Mouse (Mus musculus) liver, embryonic 14.5 days (tissue): ENCODE results near the gene Sgip1. TPM values are rescaled to one million over a fixed set of nuclear protein-coding genes. Genes with fewer than 3 reads are reported as not detected.

Source experiments
- ATAC-seq: fragments of 200-750 bp; cut with Nextera tagmentation; 2 replicates; pipeline ENCODE4 v1.8.0; 2017; ENCODE audit warnings: moderate number of reproducible peaks, mild to moderate bottlenecking, moderate library complexity; ENCODE audit not compliant: insufficient read depth
- DNase-seq, 3 experiments: peaks; one replicate each; pipeline ENCODE4 v3.0.0-alpha.2; 2012 to 2013; ENCODE audit warnings: low read depth in 3 of 3, low spot score in 3 of 3
- H3K27ac ChIP-seq: fragments of 300-500 bp; sonication (generic); 2 replicates; pipeline ENCODE4 v1.5.1; 2014; ENCODE audit warnings: moderate library complexity, mild to moderate bottlenecking, control low read depth, inconsistent platforms
- H3K27me3 ChIP-seq: fragments of 300-500 bp; sonication (generic); 2 replicates; pipeline ENCODE4 v1.6.1; 2014; ENCODE audit warnings: mild to moderate bottlenecking, low read length, moderate library complexity; ENCODE audit not compliant: control insufficient read depth, insufficient read depth
- H3K36me3 ChIP-seq: fragments of 300-500 bp; sonication (generic); replicated peaks from 2 replicates; pipeline ENCODE4 v1.6.1; 2014; ENCODE audit warnings: low read depth; ENCODE audit not compliant: control insufficient read depth, insufficient read depth
- H3K4me1 ChIP-seq, 2 experiments: fragments of 200-500 bp in 1 of 2; fragments of 300-500 bp in 1 of 2; sonication (generic) in 1 of 2; replicated peaks; 2 replicates each; pipeline ENCODE4 v1.6.1; 2012 to 2014; ENCODE audit warnings: antibody characterized with exemption in 1 of 2, inconsistent platforms in 1 of 2, low read length in 1 of 2; ENCODE audit not compliant: control insufficient read depth in 2 of 2, insufficient read depth in 2 of 2
- H3K4me2 ChIP-seq: fragments of 300-500 bp; sonication (generic); 2 replicates; pipeline ENCODE4 v1.6.1; 2014; ENCODE audit warnings: low read depth, mild to moderate bottlenecking, control low read depth, moderate library complexity
- H3K4me3 ChIP-seq, 2 experiments: fragments of 200-500 bp in 1 of 2; fragments of 300-500 bp in 1 of 2; sonication (generic) in 1 of 2; 2 replicates each; pipeline ENCODE4 v1.5.1; 2012 to 2014; ENCODE audit warnings: low read depth in 2 of 2, low read length in 2 of 2, mild to moderate bottlenecking in 2 of 2, control low read depth in 1 of 2, inconsistent platforms in 1 of 2, moderate library complexity in 1 of 2; ENCODE audit not compliant: insufficient read depth in 1 of 2
- H3K9ac ChIP-seq: fragments of 300-500 bp; sonication (generic); replicated peaks from 2 replicates; pipeline ENCODE4 v1.6.1; 2014; ENCODE audit warnings: mild to moderate bottlenecking, control low read depth, moderate library complexity
- H3K9me3 ChIP-seq: fragments of 300-500 bp; sonication (generic); 2 replicates; pipeline ENCODE4 v1.6.1; 2016; ENCODE audit warnings: low read length, mixed read lengths; ENCODE audit not compliant: control insufficient read depth
- CTCF ChIP-seq: IDR thresholded peaks from 2 replicates; pipeline ENCODE4 v1.5.1; 2016; ENCODE audit warnings: antibody characterized with exemption, low read depth, control low read depth
- EP300 ChIP-seq: IDR thresholded peaks from 2 replicates; pipeline ENCODE4 v1.6.1; 2016; ENCODE audit warnings: antibody characterized with exemption, low read depth
- WGBS: fragments of 180-500 bp; shearing (Covaris S2); extraction: QIAGEN DNeasy Blood & Tissue Kit; methylation state at CpG from one replicate; pipeline ENCODE4 v1.1.7; 2014; ENCODE audit not compliant: insufficient replicate concordance; 5-methylcytosine and 5-hydroxymethylcytosine counted together
- polyA plus RNA-seq, 2 experiments: library from polyadenylated mRNA; depleted of rRNA in 1 of 2; stranded (reverse) in 1 of 2; unstranded in 1 of 2; fragments of >200 nt; fragmentation: Nextera tagmentation in 1 of 2; extraction: Ambion mirVana in 1 of 2; gene quantifications; 2 replicates each; pipeline versions ENCODE4 v1.2.1 to v1.2.3; 2012 to 2014

The Sgip1 gene
- polyA plus RNA-seq, 2 experiments = 0.10 to 0.32 TPM

- Histone ChIP-seq H3K9ac (no peak overlapping the region), H3K4me2 (no peak overlapping the region), H3K4me1 (no peaks in the 10 kb centered on the region), H3K4me3 (no peak overlapping the region), H3K36me3 (no peaks in the 10 kb centered on the region), H3K27ac (no peak overlapping the region), H3K27me3 (no peaks in the 10 kb centered on the region; the same call in 1 of the 2 replicates), H3K9me3 (no peaks in the 10 kb centered on the region)
- DNase-seq = no peak
- TF ChIP-seq EP300 (no peak), CTCF (no peak)
- WGBS = 82% methylated on average over 5 of the region's 5 CpGs
- ATAC-seq = no peak
Observed at GRCm38 (mm10) chr4:102969599-102969998, 228.5 kb downstream of the Sgip1 start.

DNA sequence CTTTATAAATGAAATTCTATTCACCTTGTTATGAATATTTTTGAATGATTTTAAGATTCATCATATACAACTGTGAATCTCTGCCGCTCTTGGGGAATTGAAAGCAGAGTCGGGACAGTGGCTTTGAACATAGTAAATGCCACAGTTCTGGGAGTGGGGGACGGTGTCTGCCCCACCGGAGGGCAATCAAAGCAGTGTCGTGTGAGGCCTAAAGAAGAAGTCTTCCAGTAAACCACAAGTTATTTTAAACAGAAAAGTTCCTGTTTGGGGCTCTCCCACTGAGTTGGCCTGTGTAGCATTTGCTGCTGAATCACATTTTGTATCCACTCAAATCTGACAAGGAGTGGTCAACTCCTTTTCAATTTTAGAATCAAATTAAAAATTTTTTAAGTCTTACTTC, 230.1 kb downstream of the Sgip1 start:
- WGBS = 23% methylated on average over 5 of the region's 5 CpGs
- Histone ChIP-seq H3K36me3 (no peaks in the 10 kb centered on the region), H3K4me2 (no peak overlapping the region), H3K4me3 (no peak overlapping the region), H3K27ac (no peak overlapping the region), H3K27me3 (no peaks in the 10 kb centered on the region; the same call in 1 of the 2 replicates), H3K4me1 (no peaks in the 10 kb centered on the region), H3K9ac (no peak overlapping the region), H3K9me3 (no peaks in the 10 kb centered on the region)
- DNase-seq (no peak), ATAC-seq (no peak)
- TF ChIP-seq EP300 = no peak
- no peak for TF ChIP-seq CTCF

GRCm38 (mm10) chr4:102972071-102972470, 231.0 kb downstream of the Sgip1 start:
- no peaks in the 10 kb centered on the region for H3K9me3 ChIP-seq
- no peaks in the 10 kb centered on the region; the same call in 1 of the 2 replicates for H3K27me3 ChIP-seq
- H3K4me1 ChIP-seq = no peaks in the 10 kb centered on the region
- DNase-seq (no peak), ATAC-seq (no peak)
- H3K4me2 ChIP-seq = no peak overlapping the region
- no peaks in the 10 kb centered on the region for H3K36me3 ChIP-seq
- H3K4me3 ChIP-seq = no peak overlapping the region
- H3K9ac ChIP-seq = no peak overlapping the region
- TF ChIP-seq EP300 (no peak), CTCF (no peak)
- no peak overlapping the region for H3K27ac ChIP-seq
- WGBS = 44% methylated on average over 3 of the region's 3 CpGs

GRCm38 (mm10) chr4:102974172-102974571, 233.1 kb downstream of the Sgip1 start:
- Histone ChIP-seq H3K27me3 (peaks cover 5% of the 10 kb centered on the region), H3K4me3 (no peak overlapping the region), H3K9me3 (no peaks in the 10 kb centered on the region), H3K36me3 (no peaks in the 10 kb centered on the region), H3K4me1 (no peaks in the 10 kb centered on the region), H3K4me2 (no peak overlapping the region), H3K27ac (no peak overlapping the region), H3K9ac (no peak overlapping the region)
- ATAC-seq = no peak
- TF ChIP-seq EP300 (no peak), CTCF (no peak)
- DNase-seq = no peak
- 52% methylated on average over 5 of the region's 5 CpGs for WGBS

- no peak for ATAC-seq
- Histone ChIP-seq H3K36me3 (no peaks in the 10 kb centered on the region), H3K27ac (no peak overlapping the region), H3K27me3 (peaks cover 5% of the 10 kb centered on the region), H3K4me1 (no peaks in the 10 kb centered on the region), H3K4me3 (no peak overlapping the region), H3K9ac (no peak overlapping the region), H3K9me3 (no peaks in the 10 kb centered on the region), H3K4me2 (no peak overlapping the region)
- WGBS = 43% methylated on average over 12 of the region's 12 CpGs
- no peak for TF ChIP-seq CTCF
- no peak for TF ChIP-seq EP300
- DNase-seq = no peak
Observed at GRCm38 (mm10) chr4:102976290-102977275, 235.5 kb downstream of the Sgip1 start.
